Mouse (Mus musculus) kidney, embryonic 16.5 days (tissue): ENCODE results near the gene Dbn1. TPM values are rescaled to one million over a fixed set of nuclear protein-coding genes. Genes with fewer than 3 reads are reported as not detected.

Source experiments
- ATAC-seq: fragments of 200-750 bp; cut with Nextera tagmentation; 2 replicates; pipeline ENCODE4 v1.8.0; 2017; ENCODE audit warnings: moderate TSS enrichment; ENCODE audit not compliant: low FRiP score, low TSS enrichment
- H3K27ac ChIP-seq: fragments of 300-500 bp; sonication (generic); 2 replicates; pipeline ENCODE4 v1.5.1; 2014; ENCODE audit warnings: low read length
- H3K27me3 ChIP-seq: fragments of 300-500 bp; sonication (generic); 2 replicates; pipeline ENCODE4 v1.6.1; 2014; ENCODE audit warnings: low read length, control low read depth, mixed read lengths; ENCODE audit not compliant: insufficient read depth
- H3K36me3 ChIP-seq: fragments of 300-500 bp; sonication (generic); 2 replicates; pipeline ENCODE4 v1.6.1; 2014; ENCODE audit warnings: low read length, control low read depth, mixed read lengths; ENCODE audit not compliant: insufficient read depth
- H3K4me1 ChIP-seq: fragments of 300-500 bp; sonication (generic); 2 replicates; pipeline ENCODE4 v1.6.1; 2014; ENCODE audit warnings: low read length, control low read depth, mixed read lengths; ENCODE audit not compliant: insufficient read depth
- H3K4me2 ChIP-seq: fragments of 300-500 bp; sonication (generic); replicated peaks from 2 replicates; pipeline ENCODE4 v1.6.1; 2014; ENCODE audit warnings: low read depth, low read length
- H3K4me3 ChIP-seq: fragments of 300-500 bp; sonication (generic); 2 replicates; pipeline ENCODE4 v1.5.1; 2014; ENCODE audit warnings: mild to moderate bottlenecking, low read length
- H3K9ac ChIP-seq: fragments of 300-500 bp; sonication (generic); replicated peaks from 2 replicates; pipeline ENCODE4 v1.6.1; 2014; ENCODE audit warnings: low read length
- H3K9me3 ChIP-seq: fragments of 300-500 bp; sonication (generic); 2 replicates; pipeline ENCODE4 v1.6.1; 2016; ENCODE audit warnings: low read length, control low read depth
- WGBS: fragments of 180-500 bp; shearing (Covaris S2); extraction: QIAGEN DNeasy Blood & Tissue Kit; methylation state at CpG from one replicate; pipeline ENCODE4 v1.1.7; 2014; 5-methylcytosine and 5-hydroxymethylcytosine counted together
- polyA plus RNA-seq: library from polyadenylated mRNA; unstranded; fragments of >200 nt; fragmentation: Nextera tagmentation; extraction: Ambion mirVana; gene quantifications from 2 replicates; pipeline ENCODE4 v1.2.1, GENCODE M21; 2015

Gene Dbn1
- polyA plus RNA-seq, 1 experiment from 2014 or later, result 177 TPM

GRCm38 (mm10) chr13:55510668-55511491 lies 23.0 kb upstream of the Dbn1 start:
- Histone ChIP-seq H3K27me3 (no peaks in the 10 kb centered on the region), H3K9ac (peak overlapping the region; percentile 94), H3K27ac (peak overlapping the region; percentile 96), H3K4me1 (peaks cover 25% of the 10 kb centered on the region), H3K4me3 (peak overlapping the region; percentile 87), H3K4me2 (peak overlapping the region; percentile 84), H3K9me3 (no peaks in the 10 kb centered on the region), H3K36me3 (peaks cover 31% of the 10 kb centered on the region)
- peak; percentile 69 for ATAC-seq
- WGBS, result 13% methylated on average over 6 of the region's 6 CpGs

- Histone ChIP-seq H3K36me3 (peaks cover 37% of the 10 kb centered on the region), H3K27me3 (no peaks in the 10 kb centered on the region), H3K4me1 (peaks cover 25% of the 10 kb centered on the region), H3K9ac (0 out of 2 replicates have a peak overlapping the region, but pooled peaks have one; percentile 10), H3K4me3 (peak overlapping the region; percentile 87), H3K27ac (peak overlapping the region; percentile 96; the same call in 1 of the 2 replicates), H3K9me3 (no peaks in the 10 kb centered on the region), H3K4me2 (peak overlapping the region; percentile 84)
- WGBS, result 37% methylated on average over 3 of the region's 3 CpGs
- peak; percentile 1; the same call in 1 of the 2 replicates for ATAC-seq
Measured at GRCm38 (mm10) chr13:55510332-55510667, 22.4 kb upstream of the Dbn1 start.

DNA sequence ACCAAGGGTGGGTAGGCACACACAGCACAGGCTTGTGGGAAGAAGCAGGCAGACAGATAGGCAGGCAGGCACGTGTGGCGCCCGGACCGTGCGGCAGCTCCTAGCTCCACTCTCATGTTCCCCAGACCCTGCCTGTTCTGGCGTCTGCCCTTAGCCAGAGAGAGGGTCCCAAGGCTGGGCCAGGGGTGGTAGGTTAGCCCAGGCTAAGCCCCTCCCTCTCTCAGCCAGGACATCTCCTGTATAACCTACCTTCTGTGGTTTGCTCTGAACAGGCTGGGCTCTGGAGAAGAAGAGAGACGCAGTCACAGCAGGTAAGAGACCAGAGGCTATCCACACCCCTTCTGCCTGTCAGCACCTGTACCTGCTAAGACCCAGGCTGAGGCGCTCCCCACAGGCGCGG lies 20.6 kb upstream of the Dbn1 start:
- Histone ChIP-seq H3K27me3 (no peaks in the 10 kb centered on the region), H3K4me2 (no peak overlapping the region), H3K9ac (no peak overlapping the region), H3K36me3 (peaks cover 50% of the 10 kb centered on the region), H3K4me3 (no peak overlapping the region), H3K27ac (no peak overlapping the region), H3K9me3 (no peaks in the 10 kb centered on the region), H3K4me1 (peaks cover 25% of the 10 kb centered on the region)
- ATAC-seq, result no peak
- 95% methylated on average over 10 of the region's 10 CpGs for WGBS

DNA sequence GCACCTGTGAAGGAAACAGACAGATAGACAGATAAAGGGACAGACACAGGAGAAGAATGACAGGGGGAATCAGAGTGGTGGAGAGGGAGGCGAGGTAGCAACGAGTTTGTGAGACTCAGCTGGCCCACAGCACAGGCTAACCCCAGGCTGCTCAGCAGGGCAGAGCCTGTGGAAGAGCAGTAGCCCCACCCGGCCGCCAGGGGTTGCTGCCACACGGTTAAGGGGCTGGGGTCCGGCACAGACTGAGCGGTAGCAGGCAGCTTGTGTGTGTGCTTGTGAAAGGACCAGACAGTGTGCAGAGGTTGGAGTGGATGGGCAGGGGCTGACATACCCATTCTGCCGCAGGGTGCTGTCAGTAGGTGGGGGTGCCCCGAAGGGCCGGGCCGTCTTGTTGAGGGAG lies 20.0 kb upstream of the Dbn1 start:
- Histone ChIP-seq H3K27me3 (no peaks in the 10 kb centered on the region), H3K27ac (no peak overlapping the region), H3K9ac (no peak overlapping the region), H3K4me1 (peaks cover 25% of the 10 kb centered on the region), H3K9me3 (no peaks in the 10 kb centered on the region), H3K4me3 (no peak overlapping the region), H3K36me3 (peaks cover 57% of the 10 kb centered on the region), H3K4me2 (no peak overlapping the region)
- ATAC-seq, result no peak
- 60% methylated on average over 11 of the region's 11 CpGs for WGBS

GRCm38 (mm10) chr13:55506697-55507096 lies 18.8 kb upstream of the Dbn1 start:
- H3K4me3 ChIP-seq, result no peak overlapping the region
- no peak for ATAC-seq
- H3K9me3 ChIP-seq, result no peaks in the 10 kb centered on the region
- no peak overlapping the region for H3K4me2 ChIP-seq
- H3K36me3 ChIP-seq, result peaks cover 63% of the 10 kb centered on the region
- WGBS, result 89% methylated on average over 10 of the region's 10 CpGs
- H3K27me3 ChIP-seq, result no peaks in the 10 kb centered on the region
- H3K4me1 ChIP-seq, result peaks cover 17% of the 10 kb centered on the region
- H3K9ac ChIP-seq, result no peak overlapping the region
- no peak overlapping the region for H3K27ac ChIP-seq

DNA sequence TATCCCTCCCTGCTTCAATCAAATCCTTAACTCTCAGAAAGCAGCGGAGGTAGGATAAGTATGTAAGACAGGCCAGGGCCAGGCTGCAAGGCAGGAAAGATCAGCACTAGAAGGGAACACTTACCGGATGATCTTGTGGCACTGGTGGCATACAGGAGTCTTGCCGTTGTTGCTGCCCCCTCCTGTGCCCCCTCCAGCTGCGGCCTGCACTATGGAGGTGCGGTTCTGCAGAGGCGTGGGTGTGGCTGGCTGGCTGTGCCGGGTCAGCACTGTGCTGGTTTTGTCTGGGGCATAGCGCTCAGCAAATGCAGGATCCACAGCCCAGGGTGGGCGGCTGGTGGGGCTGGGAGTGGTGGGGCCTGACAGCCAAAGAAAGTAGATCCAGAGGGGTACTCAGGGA lies 17.9 kb upstream of the Dbn1 start:
- no peak overlapping the region for H3K9ac ChIP-seq
- H3K27ac ChIP-seq, result no peak overlapping the region
- WGBS, result 93% methylated on average over 9 of the region's 9 CpGs
- no peaks in the 10 kb centered on the region for H3K9me3 ChIP-seq
- H3K27me3 ChIP-seq, result no peaks in the 10 kb centered on the region
- no peak for ATAC-seq
- H3K4me2 ChIP-seq, result no peak overlapping the region
- peaks cover 67% of the 10 kb centered on the region for H3K36me3 ChIP-seq
- peaks cover 8% of the 10 kb centered on the region for H3K4me1 ChIP-seq
- no peak overlapping the region for H3K4me3 ChIP-seq

DNA sequence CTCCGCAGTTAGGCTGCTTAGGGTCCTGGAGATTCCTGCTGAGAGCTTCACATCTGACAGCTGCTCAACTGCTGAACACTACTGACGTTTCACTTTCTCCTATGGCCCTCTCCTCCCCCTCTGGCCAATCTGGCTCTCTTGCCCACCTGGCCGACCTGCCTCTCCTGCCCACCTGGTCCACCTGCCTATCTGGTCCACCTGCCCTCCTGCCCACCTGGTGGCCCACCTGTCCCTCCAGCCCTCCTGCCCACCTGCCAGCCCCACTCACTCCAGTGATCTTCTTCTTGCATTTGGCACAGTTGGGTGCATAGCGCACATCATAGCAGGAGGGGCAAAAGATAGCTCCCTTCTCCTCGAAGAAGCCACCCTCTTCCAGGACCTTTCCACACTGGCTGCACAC lies 16.5 kb upstream of the Dbn1 start:
- WGBS, result 85% methylated on average over 5 of the region's 5 CpGs
- Histone ChIP-seq H3K27me3 (no peaks in the 10 kb centered on the region), H3K4me3 (no peak overlapping the region), H3K9me3 (no peaks in the 10 kb centered on the region), H3K36me3 (peaks cover 67% of the 10 kb centered on the region), H3K27ac (no peak overlapping the region), H3K9ac (no peak overlapping the region), H3K4me2 (no peak overlapping the region), H3K4me1 (no peaks in the 10 kb centered on the region)
- ATAC-seq, result no peak

- no peak overlapping the region for H3K27ac ChIP-seq
- no peak overlapping the region for H3K4me2 ChIP-seq
- no peak for ATAC-seq
- H3K36me3 ChIP-seq, result peaks cover 65% of the 10 kb centered on the region
- H3K9me3 ChIP-seq, result no peaks in the 10 kb centered on the region
- WGBS, result 88% methylated on average over 8 of the region's 8 CpGs
- no peaks in the 10 kb centered on the region for H3K4me1 ChIP-seq
- no peaks in the 10 kb centered on the region for H3K27me3 ChIP-seq
- no peak overlapping the region for H3K9ac ChIP-seq
- no peak overlapping the region for H3K4me3 ChIP-seq
Measured at GRCm38 (mm10) chr13:55502405-55502804, 14.5 kb upstream of the Dbn1 start.

DNA sequence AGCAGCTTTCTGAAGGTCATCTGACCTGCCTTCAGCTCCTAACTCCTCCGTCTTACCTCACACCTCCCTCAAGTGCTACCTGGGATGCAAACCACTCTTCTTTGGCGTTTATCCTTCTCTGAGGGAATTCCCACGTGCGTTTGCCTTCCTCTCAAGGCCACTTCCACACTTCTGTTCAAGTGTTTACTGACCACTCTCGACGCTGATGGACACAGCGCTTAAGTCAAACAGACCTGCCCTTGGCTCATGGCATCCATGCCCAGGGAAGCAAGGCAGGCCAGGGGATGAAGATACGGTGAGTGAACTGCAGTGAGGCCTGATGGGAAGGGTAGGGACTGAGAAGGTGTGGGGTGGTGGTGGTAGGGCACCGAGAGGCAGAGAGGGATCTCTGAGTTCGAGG lies 12.7 kb upstream of the Dbn1 start:
- H3K27me3 ChIP-seq, result no peaks in the 10 kb centered on the region
- no peaks in the 10 kb centered on the region for H3K9me3 ChIP-seq
- no peak for ATAC-seq
- no peaks in the 10 kb centered on the region for H3K4me1 ChIP-seq
- H3K4me3 ChIP-seq, result no peak overlapping the region
- H3K36me3 ChIP-seq, result peaks cover 47% of the 10 kb centered on the region
- 82% methylated on average over 10 of the region's 10 CpGs for WGBS
- no peak overlapping the region for H3K4me2 ChIP-seq
- H3K27ac ChIP-seq, result no peak overlapping the region
- no peak overlapping the region for H3K9ac ChIP-seq

DNA sequence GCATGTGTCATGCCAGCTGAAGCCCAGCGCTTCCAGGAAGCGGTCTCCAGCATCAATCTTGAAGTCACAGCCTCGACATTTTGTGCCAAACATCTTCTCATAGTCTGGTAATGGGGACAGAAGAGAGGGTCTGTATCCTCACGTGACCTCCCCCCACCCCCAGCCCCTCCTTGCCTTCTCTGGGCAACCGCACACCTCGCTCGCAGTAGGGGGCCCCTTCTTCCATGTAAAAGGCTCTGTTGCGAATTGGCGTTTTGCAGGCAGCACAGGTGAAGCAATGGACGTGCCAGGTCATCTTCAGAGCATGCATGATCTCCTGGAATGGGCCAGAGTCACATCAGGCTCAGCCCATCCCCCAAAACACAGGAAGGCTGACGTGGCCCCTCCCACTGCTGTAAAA lies 11.0 kb upstream of the Dbn1 start:
- H3K9ac ChIP-seq, result no peak overlapping the region
- H3K36me3 ChIP-seq, result peaks cover 32% of the 10 kb centered on the region
- 57% methylated on average over 11 of the region's 11 CpGs for WGBS
- 0 out of 2 replicates have a peak, but pooled peaks cover 6% of the 10 kb centered on the region for H3K4me1 ChIP-seq
- H3K4me2 ChIP-seq, result no peak overlapping the region
- no peak for ATAC-seq
- H3K27ac ChIP-seq, result no peak overlapping the region
- H3K9me3 ChIP-seq, result no peaks in the 10 kb centered on the region
- no peaks in the 10 kb centered on the region for H3K27me3 ChIP-seq
- H3K4me3 ChIP-seq, result no peak overlapping the region
